Mouse (Mus musculus): ENCODE results near the gene Cpn2. TPM values are rescaled to one million over a fixed set of nuclear protein-coding genes. Genes with fewer than 3 reads are reported as not detected.

The Cpn2 gene
- polyA plus RNA-seq, 2 experiments, result 2.8 to 4.8 TPM

- DNase-seq (ENCODE audit: low read depth in 3 of 3, low spot score in 3 of 3) (no peak), ATAC-seq (ENCODE audit: insufficient read depth) (peak; percentile 42; the same call in 1 of the 2 replicates)
- no peaks in the 10 kb centered on the region for H3K36me3 ChIP-seq (replicated peaks; ENCODE audit: control insufficient read depth, insufficient read depth, low read depth)
- TF ChIP-seq CTCF (IDR thresholded peaks at IDR 0.05; ENCODE audit: low read depth) (0 out of 2 replicates have a peak, but pooled peaks have one; percentile 4), EP300 (IDR thresholded peaks at IDR 0.05; ENCODE audit: low read depth) (no peak)
- no peak overlapping the region for H3K27ac ChIP-seq
- H3K27me3 ChIP-seq (ENCODE audit: control insufficient read depth, insufficient read depth, low read length), result peaks cover 28% of the 10 kb centered on the region
- peaks cover 8 to 18% of the 10 kb centered on the region in 2 experiments for H3K4me1 ChIP-seq (replicated peaks; ENCODE audit: control insufficient read depth in 2 of 2, insufficient read depth in 2 of 2, low read length in 1 of 2)
- WGBS (ENCODE audit: insufficient replicate concordance), result under 1% methylated on average over 72 of the region's 72 CpGs
- peak overlapping the region; percentile 12 to 60 for H3K4me3 ChIP-seq (ENCODE audit: insufficient read depth in 1 of 2, low read depth in 2 of 2, low read length in 2 of 2)
- peak overlapping the region; percentile 28; the same call in 1 of the 2 replicates for H3K9ac ChIP-seq (replicated peaks)
- no peaks in the 10 kb centered on the region for H3K9me3 ChIP-seq (ENCODE audit: control insufficient read depth, low read length)
- peak overlapping the region; percentile 67 for H3K4me2 ChIP-seq (ENCODE audit: low read depth)
These were observed 41.5 kb upstream of the Cpn2 start for GRCm38 (mm10) chr16:30308616-30309394.

GRCm38 (mm10) chr16:30307961-30308615 lies 40.8 kb upstream of the Cpn2 start:
- Histone ChIP-seq H3K27me3 (ENCODE audit: control insufficient read depth, insufficient read depth, low read length) (peaks cover 28% of the 10 kb centered on the region), H3K4me2 (ENCODE audit: low read depth) (peak overlapping the region; percentile 67), H3K9me3 (ENCODE audit: control insufficient read depth, low read length) (no peaks in the 10 kb centered on the region), H3K4me1 (replicated peaks; ENCODE audit: control insufficient read depth in 2 of 2, insufficient read depth in 2 of 2, low read length in 1 of 2) (peaks cover 8 to 18% of the 10 kb centered on the region in 2 experiments), H3K9ac (replicated peaks) (no peak overlapping the region), H3K27ac (no peak overlapping the region), H3K4me3 (ENCODE audit: insufficient read depth in 1 of 2, low read depth in 2 of 2, low read length in 2 of 2) (peak overlapping the region; percentile 12 to 60), H3K36me3 (replicated peaks; ENCODE audit: control insufficient read depth, insufficient read depth, low read depth) (no peaks in the 10 kb centered on the region)
- 22% methylated on average over 29 of the region's 29 CpGs for WGBS (ENCODE audit: insufficient replicate concordance)
- TF ChIP-seq CTCF (IDR thresholded peaks at IDR 0.05; ENCODE audit: low read depth), result no peak
- ATAC-seq (ENCODE audit: insufficient read depth) (no peak), DNase-seq (ENCODE audit: low read depth in 3 of 3, low spot score in 3 of 3) (no peak)

DNA sequence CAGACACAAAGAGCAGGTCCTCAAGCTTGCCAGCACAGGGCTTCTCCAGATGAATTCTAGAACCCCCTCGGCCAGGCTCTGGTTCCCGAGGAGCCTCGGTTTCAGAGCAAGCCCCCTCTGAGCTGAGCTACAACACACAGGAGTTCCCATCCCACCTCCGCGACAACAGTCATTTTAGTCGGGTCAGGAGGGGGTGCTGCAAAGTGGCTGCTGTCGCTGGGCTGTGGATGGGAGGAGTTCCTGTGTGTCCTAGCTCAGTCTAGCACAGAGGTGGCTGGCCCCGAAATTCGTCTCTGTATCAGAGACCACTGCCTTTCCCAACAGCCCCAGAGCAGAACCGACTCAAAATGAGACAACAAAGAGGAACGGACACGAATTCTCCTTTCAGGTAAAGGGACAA lies 40.0 kb upstream of the Cpn2 start:
- Histone ChIP-seq H3K36me3 (replicated peaks; ENCODE audit: control insufficient read depth, insufficient read depth, low read depth) (no peaks in the 10 kb centered on the region), H3K27ac (no peak overlapping the region), H3K4me3 (ENCODE audit: insufficient read depth in 1 of 2, low read depth in 2 of 2, low read length in 2 of 2) (no peak overlapping the region), H3K4me2 (ENCODE audit: low read depth) (no peak overlapping the region), H3K9ac (replicated peaks) (no peak overlapping the region), H3K27me3 (ENCODE audit: control insufficient read depth, insufficient read depth, low read length) (peaks cover 28% of the 10 kb centered on the region), H3K4me1 (replicated peaks; ENCODE audit: control insufficient read depth in 2 of 2, insufficient read depth in 2 of 2, low read length in 1 of 2) (peaks cover 8 to 18% of the 10 kb centered on the region in 2 experiments), H3K9me3 (ENCODE audit: control insufficient read depth, low read length) (no peaks in the 10 kb centered on the region)
- TF ChIP-seq CTCF (IDR thresholded peaks at IDR 0.05; ENCODE audit: low read depth), result no peak
- no peak for TF ChIP-seq EP300 (IDR thresholded peaks at IDR 0.05; ENCODE audit: low read depth)
- WGBS (ENCODE audit: insufficient replicate concordance), result 51% methylated on average over 12 of the region's 12 CpGs
- DNase-seq (ENCODE audit: low read depth in 3 of 3, low spot score in 3 of 3), result no peak
- no peak for ATAC-seq (ENCODE audit: insufficient read depth)

GRCm38 (mm10) chr16:30306102-30306501 lies 38.8 kb upstream of the Cpn2 start:
- no peak overlapping the region for H3K9ac ChIP-seq (replicated peaks)
- peaks cover 3 to 12% of the 10 kb centered on the region in 2 experiments for H3K4me1 ChIP-seq (replicated peaks; ENCODE audit: control insufficient read depth in 2 of 2, insufficient read depth in 2 of 2, low read length in 1 of 2)
- TF ChIP-seq EP300 (IDR thresholded peaks at IDR 0.05; ENCODE audit: low read depth) (no peak), CTCF (IDR thresholded peaks at IDR 0.05; ENCODE audit: low read depth) (no peak)
- H3K36me3 ChIP-seq (replicated peaks; ENCODE audit: control insufficient read depth, insufficient read depth, low read depth), result no peaks in the 10 kb centered on the region
- WGBS (ENCODE audit: insufficient replicate concordance), result 63% methylated on average over 4 of the region's 4 CpGs
- H3K9me3 ChIP-seq (ENCODE audit: control insufficient read depth, low read length), result no peaks in the 10 kb centered on the region
- H3K4me3 ChIP-seq (ENCODE audit: insufficient read depth in 1 of 2, low read depth in 2 of 2, low read length in 2 of 2), result no peak overlapping the region
- DNase-seq (ENCODE audit: low read depth in 3 of 3, low spot score in 3 of 3), result no peak
- no peak for ATAC-seq (ENCODE audit: insufficient read depth)
- H3K27ac ChIP-seq, result no peak overlapping the region
- H3K4me2 ChIP-seq (ENCODE audit: low read depth), result no peak overlapping the region
- peaks cover 28% of the 10 kb centered on the region for H3K27me3 ChIP-seq (ENCODE audit: control insufficient read depth, insufficient read depth, low read length)

DNA sequence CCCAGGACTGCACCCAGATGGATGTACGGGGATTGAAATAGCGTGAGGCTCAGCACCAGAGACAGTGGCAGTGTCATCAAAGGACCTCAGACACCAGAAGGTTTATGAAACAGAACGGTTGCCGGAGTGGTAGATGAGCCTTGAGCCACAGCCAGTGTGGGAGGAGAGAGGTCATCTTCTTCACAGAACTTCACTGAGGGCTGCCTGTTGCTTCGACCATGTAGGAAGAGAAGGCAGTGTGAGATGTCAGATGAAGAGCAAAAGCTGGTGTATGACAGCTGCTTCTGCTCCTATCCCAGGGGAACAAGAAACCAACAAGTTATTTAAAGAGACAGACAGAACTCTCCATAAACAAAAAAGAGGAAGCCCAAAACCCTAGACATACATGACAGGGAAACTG lies 36.9 kb upstream of the Cpn2 start:
- DNase-seq (ENCODE audit: low read depth in 3 of 3, low spot score in 3 of 3) (no peak), ATAC-seq (ENCODE audit: insufficient read depth) (no peak)
- H3K9ac ChIP-seq (replicated peaks), result no peak overlapping the region
- no peak for TF ChIP-seq EP300 (IDR thresholded peaks at IDR 0.05; ENCODE audit: low read depth)
- TF ChIP-seq CTCF (IDR thresholded peaks at IDR 0.05; ENCODE audit: low read depth), result no peak
- H3K4me3 ChIP-seq (ENCODE audit: insufficient read depth in 1 of 2, low read depth in 2 of 2, low read length in 2 of 2), result no peak overlapping the region
- H3K4me1 ChIP-seq (replicated peaks; ENCODE audit: control insufficient read depth in 2 of 2, insufficient read depth in 2 of 2, low read length in 1 of 2), result 0 out of 4 replicates have a peak, but pooled peaks cover 0 to under 1% of the 10 kb centered on the region in 2 experiments
- peaks cover 23% of the 10 kb centered on the region for H3K27me3 ChIP-seq (ENCODE audit: control insufficient read depth, insufficient read depth, low read length)
- no peak overlapping the region for H3K4me2 ChIP-seq (ENCODE audit: low read depth)
- no peaks in the 10 kb centered on the region for H3K9me3 ChIP-seq (ENCODE audit: control insufficient read depth, low read length)
- H3K36me3 ChIP-seq (replicated peaks; ENCODE audit: control insufficient read depth, insufficient read depth, low read depth), result no peaks in the 10 kb centered on the region
- WGBS (ENCODE audit: insufficient replicate concordance), result 49% methylated on average over 5 of the region's 5 CpGs
- H3K27ac ChIP-seq, result no peak overlapping the region

All from liver, embryonic 14.5 days (tissue).